Mouse (Mus musculus): ENCODE measurements around the gene Acsm1. TPM values are rescaled to one million over a fixed set of nuclear protein-coding genes. Genes with fewer than 3 reads are reported as not detected.
"Not testable (repeated sequence)": the region's sequence is repeated elsewhere in the genome, so short reads cannot be mapped to it uniquely, and the experiment has no call there.

Acsm1 gene
- not detected for total RNA-seq (2021)

- intact Hi-C loops (cut with DNase I): no loop called here
- no peak for DNase-seq (ENCODE audit: low spot score in 2 of 2)
Measured at GRCm38 (mm10) chr7:119606664-119607076, at the start of gene Acsm1. Gene Acsm1 (plus strand): TSS chr7:119607026.

- intact Hi-C loops (cut with DNase I): no loop called here
- DNase-seq (ENCODE audit: low spot score in 2 of 2): no peak
Measured at GRCm38 (mm10) chr7:119559789-119560451, 46.9 kb upstream of the Acsm1 start.

GRCm38 (mm10) chr7:119560452-119560835 is 46.4 kb upstream of the Acsm1 start:
- DNase-seq (ENCODE audit: low spot score in 2 of 2): no peak
- intact Hi-C loops (cut with DNase I): no loop called here

GRCm38 (mm10) chr7:119561441-119561840 is 45.4 kb upstream of the Acsm1 start:
- no peak for DNase-seq (ENCODE audit: low spot score in 2 of 2)
- intact Hi-C loops (cut with DNase I): no loop called here

- intact Hi-C loops (cut with DNase I); DNase-seq (ENCODE audit: low spot score in 2 of 2): not testable (repeated sequence)
Measured at GRCm38 (mm10) chr7:119562476-119562875, 44.4 kb upstream of the Acsm1 start.

- intact Hi-C loops (cut with DNase I): no loop called here
- no peak for DNase-seq (ENCODE audit: low spot score in 2 of 2)
Measured at GRCm38 (mm10) chr7:119594530-119595107, 12.2 kb upstream of the Acsm1 start.

GRCm38 (mm10) chr7:119595306-119595705 is 11.5 kb upstream of the Acsm1 start:
- intact Hi-C loops (cut with DNase I): no loop called here

GRCm38 (mm10) chr7:119596536-119596935 is 10.3 kb upstream of the Acsm1 start:
- no peak for DNase-seq (ENCODE audit: low spot score in 2 of 2)
- intact Hi-C loops (cut with DNase I): no loop called here

More at GRCm38 (mm10) chr7:119595306-119595705, 11.5 kb upstream of the Acsm1 start:
- no peak for DNase-seq (ENCODE audit: low spot score in 2 of 2)

GRCm38 (mm10) chr7:119601195-119601953 is 5.5 kb upstream of the Acsm1 start:
- intact Hi-C loops (cut with DNase I): no loop called here
- no peak for DNase-seq (ENCODE audit: low spot score in 2 of 2)

GRCm38 (mm10) chr7:119601954-119602317 is 4.9 kb upstream of the Acsm1 start:
- no peak for DNase-seq (ENCODE audit: low spot score in 2 of 2)
- intact Hi-C loops (cut with DNase I): no loop called here

- intact Hi-C loops (cut with DNase I): no loop called here
- no peak for DNase-seq (ENCODE audit: low spot score in 2 of 2)
Measured at GRCm38 (mm10) chr7:119604903-119605483, 1.8 kb upstream of the Acsm1 start.

GRCm38 (mm10) chr7:119605926-119606663 is 731 bp upstream of the Acsm1 start:
- DNase-seq (ENCODE audit: low spot score in 2 of 2): no peak
- intact Hi-C loops (cut with DNase I): no loop called here

GRCm38 (mm10) chr7:119607796-119608515 is 1.1 kb downstream of the Acsm1 start:
- intact Hi-C loops (cut with DNase I): no loop called here
- DNase-seq (ENCODE audit: low spot score in 2 of 2): no peak

- DNase-seq (ENCODE audit: low spot score in 2 of 2): no peak
Measured at GRCm38 (mm10) chr7:119616531-119616930, 9.7 kb downstream of the Acsm1 start.

GRCm38 (mm10) chr7:119617593-119617992 is 10.8 kb downstream of the Acsm1 start:
- intact Hi-C loops (cut with DNase I): no loop called here
- DNase-seq (ENCODE audit: low spot score in 2 of 2): no peak

More at GRCm38 (mm10) chr7:119616531-119616930, 9.7 kb downstream of the Acsm1 start:
- intact Hi-C loops (cut with DNase I): no loop called here

GRCm38 (mm10) chr7:119618209-119618935 is 11.5 kb downstream of the Acsm1 start:
- no peak for DNase-seq (ENCODE audit: low spot score in 2 of 2)
- intact Hi-C loops (cut with DNase I): no loop called here

GRCm38 (mm10) chr7:119620157-119620556 is 13.3 kb downstream of the Acsm1 start:
- DNase-seq (ENCODE audit: low spot score in 2 of 2): no peak
- intact Hi-C loops (cut with DNase I): no loop called here

GRCm38 (mm10) chr7:119638773-119639172 is 31.9 kb downstream of the Acsm1 start:
- intact Hi-C loops (cut with DNase I): no loop called here

GRCm38 (mm10) chr7:119642307-119642706 is 35.5 kb downstream of the Acsm1 start:
- DNase-seq (ENCODE audit: low spot score in 2 of 2): no peak
- intact Hi-C loops (cut with DNase I): no loop called here

More at GRCm38 (mm10) chr7:119638773-119639172, 31.9 kb downstream of the Acsm1 start:
- DNase-seq (ENCODE audit: low spot score in 2 of 2): no peak
